Mouse (Mus musculus) ES-E14 (cell line): ENCODE data around the gene Wasf2.

Experiments used
- CHD2 ChIP-seq: IDR thresholded peaks from 2 replicates; pipeline ENCODE4 v1.6.1; 2014; ENCODE audit warnings: mild to moderate bottlenecking, low read depth, low read length, inconsistent platforms
- HCFC1 ChIP-seq: IDR thresholded peaks from 2 replicates; pipeline ENCODE4 v1.6.1; 2012; ENCODE audit warnings: low read length, inconsistent platforms, borderline replicate concordance; ENCODE audit not compliant: insufficient read depth
- MAFK ChIP-seq: IDR thresholded peaks from 2 replicates; pipeline ENCODE4 v1.6.1; 2014; ENCODE audit warnings: mild to moderate bottlenecking, low read depth, low read length, inconsistent platforms; ENCODE audit not compliant: insufficient read depth
- ZC3H11A ChIP-seq: IDR thresholded peaks from 2 replicates; pipeline ENCODE4 v1.6.1; 2012; ENCODE audit warnings: low read depth, mild to moderate bottlenecking, inconsistent platforms, low read length, borderline replicate concordance
- ZNF384 ChIP-seq: IDR thresholded peaks from 2 replicates; pipeline ENCODE4 v1.6.1; 2012; ENCODE audit warnings: low read depth, low read length, inconsistent platforms

DNA sequence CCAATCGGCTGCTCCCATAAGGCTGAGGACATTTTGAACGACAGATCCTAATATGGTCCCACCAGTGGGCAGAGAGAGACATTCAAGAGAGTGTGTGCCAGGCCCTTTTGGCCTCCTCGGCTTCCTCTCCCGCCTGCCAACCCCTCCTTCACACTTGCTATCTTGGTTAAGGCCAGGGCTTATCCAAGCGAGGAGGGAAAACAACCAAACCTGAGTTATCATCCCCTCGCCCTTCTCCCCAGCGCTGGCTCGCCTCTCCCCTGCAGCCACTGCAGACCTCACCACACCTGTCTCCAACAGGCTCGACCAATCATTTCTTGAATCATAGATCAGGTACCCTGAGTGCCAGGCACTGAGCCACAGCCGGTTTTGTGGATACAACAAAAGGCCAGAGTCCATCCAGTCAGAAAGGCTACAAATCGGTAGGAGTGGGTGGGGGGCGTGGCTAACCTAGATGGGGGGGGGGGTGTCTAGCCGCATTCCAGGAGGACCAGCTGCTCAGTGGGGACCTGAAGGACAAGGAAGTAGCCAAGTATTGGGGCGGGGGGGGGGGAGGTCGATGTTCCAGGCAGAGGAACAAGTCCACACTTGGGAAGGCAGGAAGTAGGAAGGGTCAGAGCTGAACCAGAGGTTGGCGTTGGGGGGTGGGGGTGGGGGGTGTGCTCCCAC lies 26.6 kb upstream of the Wasf2 start:
- TF ChIP-seq HCFC1 (no peak), ZNF384 (no peak), MAFK (no peak), ZC3H11A (no peak), CHD2 (no peak)
